Mouse (Mus musculus) liver, postnatal 0 days (tissue): ENCODE data around the gene Fer1l5.

Experiments
- CTCF ChIP-seq: sonication (generic); IDR thresholded peaks from 2 replicates; pipeline ENCODE4 v1.5.1; 2016; ENCODE audit warnings: antibody characterized with exemption, low read depth
- EP300 ChIP-seq: IDR thresholded peaks from 2 replicates; pipeline ENCODE4 v1.6.1; 2016; ENCODE audit warnings: antibody characterized with exemption, low read depth, mild to moderate bottlenecking

DNA sequence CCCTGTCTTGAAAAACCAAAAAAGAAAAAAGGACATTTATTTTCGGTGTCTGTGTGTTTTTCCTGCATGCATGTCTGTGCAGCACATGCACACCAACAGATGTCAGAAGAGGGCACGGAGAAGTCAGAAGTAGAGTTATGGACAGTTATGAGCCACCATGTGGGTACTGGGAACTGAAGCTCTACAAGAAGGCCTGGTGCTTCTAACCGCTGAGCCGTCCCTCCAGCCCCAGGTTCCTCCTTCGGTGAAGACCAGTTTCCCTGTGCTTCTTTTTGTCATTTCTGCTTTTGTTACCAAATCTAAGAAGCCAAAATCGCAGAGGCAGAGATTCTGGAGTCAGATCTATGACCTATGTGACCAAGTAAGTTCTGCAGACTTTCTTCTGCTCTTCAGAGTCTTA, 64.4 kb downstream of the Fer1l5 start:
- TF ChIP-seq CTCF (no peak), EP300 (no peak)
